Mouse (Mus musculus) left cerebral cortex, postnatal 36 days (tissue): Measurements from ENCODE around the gene Rhobtb3. TPM values are rescaled to one million over a fixed set of nuclear protein-coding genes. Genes with fewer than 3 reads are reported as not detected.

Experiments
- DNase-seq, 2 experiments: peaks; one replicate each; pipeline ENCODE4 v3.0.0; 2021 to 2022; ENCODE audit warnings: low spot score in 2 of 2, mixed read lengths in 1 of 2
- intact Hi-C: fragments of 180-260 bp; cut with DNase I; formaldehyde crosslinking; loops from one replicate; pipeline ENCODE4 v1.15.1; 2025
- total RNA-seq, 2 experiments: library from RNA; stranded (reverse); gene quantifications; 2 replicates each; pipeline ENCODE4 v1.2.3; 2021

The Rhobtb3 gene
- total RNA-seq, 2 experiments from 2014 or later, result 15.0 to 16.0 TPM

DNA sequence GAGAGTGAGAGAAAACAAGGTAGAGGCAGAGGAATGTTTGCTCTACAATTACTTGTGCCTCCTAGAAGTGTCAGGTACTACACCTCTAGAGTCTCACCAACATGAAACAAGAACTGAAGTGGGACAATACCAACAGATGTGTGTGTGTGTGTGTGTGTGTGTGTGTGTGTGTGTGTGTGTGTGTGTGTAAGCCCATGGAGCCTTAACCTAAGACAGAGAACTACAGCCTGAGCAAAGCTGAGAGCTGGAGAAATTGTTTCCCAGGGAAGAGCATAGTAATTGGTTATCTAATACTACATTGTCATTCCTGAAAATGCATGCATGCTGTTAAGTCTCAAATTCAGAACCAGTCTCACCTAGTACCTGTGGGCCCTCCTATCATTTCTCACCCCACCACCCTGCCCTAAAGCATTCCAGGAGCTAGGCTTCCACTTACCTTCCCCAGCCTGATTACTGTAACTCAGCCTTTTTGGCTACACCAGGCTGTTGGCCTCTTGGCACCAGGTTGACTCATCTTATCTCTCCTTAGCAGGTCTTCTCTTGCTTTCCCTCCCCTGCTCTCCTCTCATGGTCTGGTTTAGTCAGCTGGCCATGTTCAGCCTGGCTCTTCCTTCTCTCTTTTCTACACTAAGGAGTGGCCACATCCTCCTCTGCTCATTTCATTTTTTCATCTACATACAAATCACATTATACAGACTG lies 78.1 kb downstream of the Rhobtb3 start:
- no peak for DNase-seq
- intact Hi-C loops, result no loop called here

DNA sequence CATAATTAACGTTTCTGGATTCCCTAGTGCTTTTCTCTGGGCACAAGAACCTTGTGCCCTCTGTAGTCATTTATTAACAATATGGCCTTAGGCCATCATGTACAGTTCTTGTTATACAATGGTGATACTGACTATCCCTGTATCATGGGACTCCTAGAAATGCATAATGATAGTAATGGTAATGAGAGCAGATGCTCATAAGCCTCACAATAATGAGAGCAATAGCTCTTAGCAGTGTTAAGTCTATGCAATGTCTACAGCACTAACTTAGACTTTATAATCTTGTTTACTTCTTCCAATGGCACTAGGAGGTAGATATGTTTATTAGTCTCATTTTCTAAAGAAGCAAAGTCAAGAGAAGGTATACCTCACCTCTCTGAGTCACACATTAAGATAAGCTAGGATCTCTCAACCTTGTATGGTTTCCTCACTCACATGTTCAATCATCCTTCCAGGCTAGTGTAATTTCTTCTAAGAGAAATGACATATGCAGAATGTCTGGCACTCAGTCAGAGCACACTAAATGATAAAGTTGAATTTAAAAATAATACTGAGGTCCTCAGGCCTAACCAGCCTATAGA lies 84.4 kb downstream of the Rhobtb3 start:
- intact Hi-C loops, result no loop called here

DNA sequence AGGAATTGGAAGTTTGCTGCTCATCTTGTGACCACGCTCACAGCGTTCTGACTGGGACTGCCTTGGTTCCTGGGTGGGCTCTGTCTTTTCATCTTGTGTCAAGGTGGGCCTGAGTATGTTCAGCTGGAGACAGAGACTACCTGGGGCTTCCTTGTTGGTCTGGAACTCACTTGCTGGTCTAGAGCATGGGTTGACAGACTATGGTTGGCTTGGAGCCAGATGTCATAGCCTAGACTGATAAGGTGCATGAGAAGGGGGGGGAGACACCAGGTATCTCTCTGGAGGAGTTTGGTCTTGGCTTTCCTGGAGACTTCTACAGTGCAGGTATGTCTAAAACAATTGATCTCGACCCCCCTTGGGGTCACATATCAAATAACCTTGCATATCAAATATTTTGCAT lies 90.6 kb downstream of the Rhobtb3 start:
- DNase-seq, result no peak
- intact Hi-C loops, result no loop called here

More for the DNA sequence above, 84.4 kb downstream of the Rhobtb3 start:
- no peak for DNase-seq

DNA sequence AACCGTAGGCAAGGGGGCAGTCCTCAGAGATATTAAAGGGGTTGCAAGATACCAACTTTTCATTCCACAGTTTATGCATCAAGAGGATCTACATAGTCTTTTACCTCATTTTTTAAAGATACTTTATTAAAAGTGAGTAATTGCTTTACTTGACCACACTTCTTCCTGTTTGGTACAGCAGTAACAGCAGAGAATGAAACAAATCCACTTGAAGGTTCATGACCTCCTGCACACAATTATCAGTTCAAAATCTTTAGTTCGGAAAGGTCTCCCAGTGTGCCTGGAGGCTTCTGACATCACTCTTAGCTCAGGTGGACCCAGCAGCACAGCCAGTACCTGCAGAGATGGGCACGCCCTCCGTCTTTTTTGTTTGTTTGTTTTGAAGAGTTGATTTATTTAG lies 91.7 kb downstream of the Rhobtb3 start:
- DNase-seq, result no peak
- intact Hi-C loops, result no loop called here

DNA sequence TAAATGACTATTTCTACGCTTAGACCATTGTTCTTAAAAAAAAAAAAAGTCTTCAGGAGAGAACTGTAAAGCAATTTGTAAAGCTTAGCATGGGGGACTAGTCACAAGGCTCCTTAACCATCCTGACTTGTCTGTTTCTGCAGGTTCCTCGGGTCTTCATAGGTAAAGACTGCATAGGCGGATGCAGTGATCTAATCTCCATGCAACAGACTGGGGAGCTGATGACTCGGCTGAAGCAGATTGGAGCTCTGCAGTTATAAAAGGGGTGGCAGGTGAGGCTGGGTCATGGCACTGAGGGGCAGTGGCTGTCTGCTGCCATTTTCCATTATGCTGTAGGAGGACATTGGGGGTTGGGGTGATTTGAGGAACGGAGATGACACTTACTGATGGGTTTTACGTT lies 96.7 kb downstream of the Rhobtb3 start:
- intact Hi-C loops, result no loop called here

DNA sequence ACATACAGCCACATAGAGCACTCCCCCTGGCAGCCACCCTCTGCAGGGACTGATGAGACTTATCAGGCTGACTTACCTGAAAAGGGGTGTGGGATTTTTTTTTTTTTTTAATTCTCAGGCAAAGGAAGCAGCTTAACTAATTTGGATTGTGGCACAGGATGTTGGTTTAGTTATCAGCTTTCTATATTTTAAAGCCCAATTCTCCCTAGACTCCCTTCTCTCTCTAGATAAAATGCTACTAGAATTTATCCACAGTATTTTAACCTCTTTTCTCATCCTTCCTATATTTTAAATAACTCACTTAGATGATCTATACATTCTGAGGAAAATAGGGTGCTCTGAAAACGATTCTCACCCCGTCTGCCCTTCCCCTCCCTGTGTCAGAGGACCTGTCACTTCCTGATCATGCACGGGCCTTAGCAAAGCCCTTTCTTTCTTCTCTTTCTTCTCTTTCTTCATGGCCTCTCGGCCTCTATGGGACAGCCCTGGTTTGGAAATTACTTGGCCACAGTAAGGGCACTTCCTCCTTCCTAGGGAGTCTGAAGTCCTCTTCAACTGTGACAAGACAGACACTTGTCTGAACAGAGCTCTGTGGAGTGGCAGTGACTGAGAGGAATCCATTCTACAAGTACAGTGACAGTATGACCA lies 98.1 kb downstream of the Rhobtb3 start:
- intact Hi-C loops, result no loop called here
- no peak for DNase-seq

More for the DNA sequence above, 96.7 kb downstream of the Rhobtb3 start:
- no peak for DNase-seq

DNA sequence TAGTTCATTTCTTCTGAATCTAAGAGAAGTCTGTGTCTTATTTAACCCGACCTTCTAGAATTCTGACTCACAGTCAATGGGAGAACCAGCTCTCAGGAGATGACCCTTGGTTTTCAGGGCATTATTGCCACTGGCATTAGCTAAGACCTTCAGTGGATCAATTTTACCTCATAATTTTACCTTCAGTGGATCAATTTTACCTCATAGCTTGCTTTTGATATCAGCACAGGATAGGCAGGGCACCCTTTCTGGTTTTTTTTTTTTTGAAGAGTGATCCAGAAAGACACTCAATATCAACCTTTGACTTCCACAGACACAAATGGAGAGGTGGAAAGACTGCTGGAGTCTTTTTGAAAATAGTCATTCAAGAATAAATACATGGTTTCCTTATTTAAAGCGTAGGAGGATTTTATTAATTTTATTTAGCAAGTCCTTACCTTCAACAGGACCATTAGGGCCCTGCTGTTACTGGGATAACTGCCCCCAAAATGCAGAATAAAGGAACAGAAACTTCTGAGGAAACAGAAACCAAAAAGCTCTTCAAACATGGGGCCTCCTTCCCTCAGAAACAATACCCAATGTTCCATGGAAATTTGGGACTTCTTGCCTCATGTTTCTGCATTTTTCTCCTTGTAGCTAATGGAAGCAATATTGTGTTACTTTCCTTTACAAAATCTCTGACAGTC lies 98.7 kb downstream of the Rhobtb3 start:
- intact Hi-C loops, result loop anchor here (5.0 kb wide), 1 partner anchor 32 kb away; no protein-coding TSS in a partner anchor
- no peak for DNase-seq

DNA sequence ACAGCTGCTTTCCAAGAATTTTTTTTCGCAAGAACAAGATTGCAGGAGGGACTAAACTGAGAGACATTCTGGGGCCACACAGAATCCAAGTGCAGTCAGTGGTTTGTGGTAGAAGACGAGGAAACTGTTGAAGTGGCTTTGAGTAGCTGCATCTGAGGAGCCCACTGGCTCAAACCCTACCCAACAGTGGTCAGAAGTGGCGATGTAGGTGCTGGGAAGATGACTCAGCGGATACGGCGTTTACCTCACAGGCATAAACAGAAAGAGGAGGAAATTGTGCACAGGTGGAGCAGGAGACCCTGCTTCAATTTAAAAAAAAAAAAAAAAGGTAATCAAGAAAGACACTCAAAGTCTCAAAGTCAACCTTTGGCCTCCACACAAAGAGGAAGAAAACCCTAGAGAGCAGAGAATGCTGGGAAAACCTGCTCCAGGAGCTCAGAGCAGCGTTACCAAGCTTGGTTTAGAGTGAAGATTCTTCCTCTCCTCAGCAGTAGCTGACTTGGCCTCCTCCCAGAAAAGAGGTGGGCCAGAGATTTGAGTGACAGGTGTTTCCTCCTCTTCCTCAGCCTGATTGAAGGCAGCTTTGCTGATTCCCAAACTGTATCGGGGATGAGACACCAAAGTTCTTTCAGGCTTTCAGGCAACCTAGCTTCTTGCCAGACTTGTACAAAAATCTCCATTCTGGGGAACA lies 99.6 kb downstream of the Rhobtb3 start:
- intact Hi-C loops, result loop anchor here (5.0 kb wide), 1 partner anchor 33 kb away; no protein-coding TSS in a partner anchor
- no peak for DNase-seq

DNA sequence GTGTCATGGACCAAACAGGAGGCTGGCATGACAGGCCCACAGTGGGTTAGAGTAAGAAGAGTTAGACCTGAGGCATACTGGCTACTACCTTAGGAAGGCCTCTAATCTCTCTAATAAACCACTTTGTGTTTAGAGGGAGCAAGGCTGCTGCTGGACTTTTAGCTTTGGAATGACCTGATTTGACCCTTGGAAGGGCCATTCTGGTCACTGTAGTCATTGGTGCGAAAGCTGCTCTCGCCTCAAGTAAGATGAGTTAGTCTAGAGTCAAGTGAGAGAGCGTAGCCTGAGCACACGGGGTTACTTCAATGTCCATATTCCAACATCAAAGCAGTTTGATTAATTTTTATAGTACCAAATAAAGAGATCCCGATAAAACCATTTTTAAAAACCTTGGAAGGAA lies 100.4 kb downstream of the Rhobtb3 start:
- no peak for DNase-seq
- intact Hi-C loops, result loop anchor here (5.0 kb wide), 1 partner anchor 34 kb away; no protein-coding TSS in a partner anchor

DNA sequence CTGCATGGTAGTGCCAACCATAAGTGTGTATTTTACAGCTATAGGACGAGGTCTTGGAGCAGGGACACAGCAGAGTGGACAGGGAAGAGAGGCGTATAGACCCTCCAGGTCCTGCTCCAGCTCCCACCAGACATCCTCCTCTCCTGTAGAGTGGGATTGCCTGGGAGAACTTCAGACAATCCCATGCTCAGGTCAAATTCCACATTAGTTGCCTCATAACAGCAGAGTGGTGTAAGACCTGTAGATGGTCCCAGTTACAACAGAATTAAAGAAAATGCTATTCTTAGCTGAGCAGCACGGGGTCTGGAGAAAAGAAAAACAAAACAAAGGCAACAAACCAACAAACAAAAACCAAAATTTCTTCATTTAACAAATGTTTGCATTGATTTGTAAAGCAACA lies 101.8 kb downstream of the Rhobtb3 start:
- DNase-seq, result no peak
- intact Hi-C loops, result loop anchor here (5.0 kb wide), 1 partner anchor 35 kb away; no protein-coding TSS in a partner anchor

DNA sequence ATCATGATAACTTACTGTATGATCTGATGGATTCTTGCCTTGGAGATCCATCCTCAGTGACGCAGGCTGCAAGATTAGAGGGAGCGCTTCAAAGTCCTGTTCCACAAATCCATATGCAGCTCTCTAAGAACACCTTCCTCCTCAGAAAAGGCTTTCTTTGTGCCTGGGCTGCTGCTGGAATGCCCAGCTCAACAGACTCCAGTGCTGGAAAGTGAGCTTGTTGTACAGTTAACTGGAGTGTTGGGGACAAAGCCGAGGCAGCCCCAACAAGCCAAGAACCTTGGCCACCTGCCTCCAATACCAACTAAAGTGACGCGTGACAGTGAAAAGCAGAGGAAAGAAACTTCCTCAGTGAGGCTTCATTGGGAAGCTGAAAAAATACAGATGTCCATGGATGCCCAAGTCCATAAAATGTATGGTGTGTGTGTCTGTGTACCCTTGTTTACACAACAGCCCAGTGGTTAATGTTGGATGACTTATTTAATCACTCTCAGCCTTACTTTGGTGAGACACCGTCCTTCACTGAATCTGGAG lies 102.9 kb downstream of the Rhobtb3 start:
- DNase-seq, result peak; percentile 12 to 31
- intact Hi-C loops, result loop anchor here (1.0 to 5.0 kb wide), 2 partner anchors 36 to 177 kb away; partner anchors contain the start of gene Rfesd

DNA sequence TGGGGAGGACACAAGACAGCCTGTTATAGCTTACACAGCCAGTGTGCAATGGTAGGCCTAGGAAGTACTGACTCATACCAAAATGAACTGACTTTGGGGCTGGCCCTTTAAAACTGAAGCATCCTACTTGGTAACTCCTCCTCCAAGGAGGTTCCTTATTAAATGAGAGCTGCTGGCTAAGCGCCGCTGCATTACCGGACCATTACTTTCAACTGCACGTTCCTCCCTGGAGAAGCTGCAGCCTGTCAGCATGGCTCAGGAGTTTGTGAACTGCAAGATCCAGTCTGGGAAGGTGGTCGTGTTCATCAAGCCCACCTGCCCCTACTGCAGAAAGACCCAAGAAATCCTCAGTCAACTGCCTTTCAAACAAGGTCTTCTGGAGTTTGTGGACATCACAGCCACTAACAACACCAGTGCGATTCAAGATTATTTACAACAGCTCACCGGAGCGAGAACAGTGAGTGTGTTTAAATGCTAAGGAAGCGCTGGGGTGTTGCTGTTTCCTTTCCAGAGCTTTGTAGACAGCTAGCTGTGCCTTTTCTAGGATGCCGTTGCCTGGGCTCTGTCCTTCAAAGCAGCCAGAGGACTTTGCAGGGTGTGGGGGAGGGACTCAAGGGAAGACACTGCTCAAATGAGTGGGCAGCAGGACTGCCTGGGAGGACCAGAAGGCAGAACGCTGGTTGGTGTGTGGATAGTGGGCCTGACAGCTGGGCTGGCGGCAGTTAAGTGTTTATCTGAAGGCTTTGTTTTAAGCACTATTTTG lies 103.8 kb downstream of the Rhobtb3 start, which contains the start of gene Glrx:
Gene Glrx (plus strand): TSS at position 150 of the 763 bp plus-strand sequence.
- intact Hi-C loops, result loop anchor here (1.0 to 5.0 kb wide), 2 partner anchors 37 to 178 kb away; partner anchors contain the start of gene Rfesd

DNA sequence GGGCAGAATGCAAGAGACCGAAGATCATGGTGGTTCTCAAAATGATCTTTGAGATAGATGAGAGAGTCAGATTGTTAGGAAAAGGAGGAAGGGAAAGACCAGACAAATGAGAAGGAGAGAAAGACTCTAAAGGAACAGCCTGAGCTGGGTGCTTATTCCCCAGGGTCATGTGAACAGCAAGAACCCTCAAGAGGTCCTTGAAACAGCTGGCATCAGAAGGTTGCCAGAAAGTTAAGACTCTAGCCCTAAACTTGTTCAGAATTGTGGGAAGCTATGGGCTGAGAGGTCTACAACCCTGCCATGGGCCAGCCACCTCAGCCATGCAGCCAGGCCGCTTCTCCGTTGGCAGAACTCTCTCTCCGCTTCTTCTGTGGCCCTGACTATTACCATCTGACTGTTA lies 105.2 kb downstream of the Rhobtb3 start:
- DNase-seq, result no peak
- intact Hi-C loops, result no loop called here

More for the DNA sequence above, 103.8 kb downstream of the Rhobtb3 start, which contains the start of gene Glrx:
- DNase-seq, result peak; percentile 84

DNA sequence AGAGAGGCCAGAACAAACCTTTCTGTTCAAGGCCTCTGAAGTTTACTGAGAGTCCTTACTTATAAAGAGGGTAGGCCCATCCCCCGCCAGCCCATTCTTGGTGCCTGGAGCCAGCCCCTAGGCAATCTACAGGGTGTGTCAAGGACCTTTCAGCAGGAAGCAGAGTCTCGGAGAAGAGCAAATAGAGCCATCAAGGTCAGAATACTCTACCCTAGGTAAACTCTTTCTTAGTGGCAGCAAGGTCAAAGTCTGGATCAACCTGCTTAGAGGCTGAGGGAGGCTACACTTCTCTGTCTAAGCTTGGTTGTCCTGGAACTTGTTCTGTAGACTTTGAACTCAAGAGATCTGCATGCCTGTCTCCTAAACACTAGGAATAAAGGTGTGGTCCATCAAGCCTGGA lies 108.3 kb downstream of the Rhobtb3 start:
- intact Hi-C loops, result no loop called here
- no peak for DNase-seq

DNA sequence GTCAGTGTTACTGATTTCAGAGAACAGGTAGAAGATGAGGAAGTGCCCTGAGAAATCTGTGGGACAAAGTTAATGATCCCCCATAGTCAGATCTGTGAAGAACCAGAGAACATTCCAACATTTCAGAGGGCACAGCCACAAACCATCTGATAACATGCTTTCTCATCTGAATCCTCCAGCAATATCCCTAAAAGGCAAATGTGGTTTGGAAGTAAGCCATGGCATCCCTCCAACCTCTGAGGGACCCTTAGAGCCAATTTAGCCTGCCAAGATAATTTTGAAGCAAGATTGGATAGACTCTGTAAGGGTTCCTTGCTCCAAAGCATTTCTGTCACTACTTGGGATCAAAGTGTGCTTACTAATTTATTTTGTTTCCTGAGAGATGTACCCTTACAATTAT lies 110.2 kb downstream of the Rhobtb3 start:
- intact Hi-C loops, result no loop called here
- no peak for DNase-seq

DNA sequence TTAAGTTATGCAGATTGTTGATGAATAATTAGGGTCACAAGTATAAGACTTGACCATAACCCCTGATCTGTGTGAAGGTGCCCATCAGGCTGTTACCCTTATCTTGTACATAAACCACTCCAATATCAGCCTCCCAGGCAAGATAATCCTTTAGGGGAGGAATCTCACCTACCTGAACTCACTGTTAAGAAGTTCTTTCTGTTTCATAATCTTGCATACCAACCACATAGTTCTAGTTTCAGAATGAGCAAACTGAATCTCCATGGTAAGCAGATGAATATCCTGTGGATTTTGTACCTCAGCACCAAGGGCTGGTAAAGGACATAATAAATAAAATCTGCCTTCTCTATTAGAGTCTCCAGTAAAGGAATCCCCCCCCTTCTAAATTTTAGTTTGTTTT lies 111.0 kb downstream of the Rhobtb3 start:
- intact Hi-C loops, result no loop called here
- no peak for DNase-seq

DNA sequence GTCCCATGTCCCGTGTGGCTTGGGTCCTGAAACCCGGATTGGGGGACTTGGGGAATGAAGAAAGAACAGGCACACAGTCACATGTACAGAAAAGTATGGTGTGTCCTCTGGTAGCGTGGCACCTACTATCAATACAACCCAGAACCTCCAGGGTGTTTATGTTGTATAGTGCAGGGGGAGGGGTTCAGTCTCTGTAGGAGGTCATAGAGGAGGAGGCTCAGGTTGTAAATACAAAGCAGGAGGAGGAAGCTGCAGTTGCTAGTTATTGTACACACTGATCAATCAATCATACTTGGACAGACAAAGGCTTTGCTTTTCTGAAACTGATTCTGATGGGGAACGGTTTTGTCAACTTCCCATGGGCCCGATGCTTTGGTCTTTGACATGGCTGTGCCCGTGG lies 112.0 kb downstream of the Rhobtb3 start:
- no peak for DNase-seq

DNA sequence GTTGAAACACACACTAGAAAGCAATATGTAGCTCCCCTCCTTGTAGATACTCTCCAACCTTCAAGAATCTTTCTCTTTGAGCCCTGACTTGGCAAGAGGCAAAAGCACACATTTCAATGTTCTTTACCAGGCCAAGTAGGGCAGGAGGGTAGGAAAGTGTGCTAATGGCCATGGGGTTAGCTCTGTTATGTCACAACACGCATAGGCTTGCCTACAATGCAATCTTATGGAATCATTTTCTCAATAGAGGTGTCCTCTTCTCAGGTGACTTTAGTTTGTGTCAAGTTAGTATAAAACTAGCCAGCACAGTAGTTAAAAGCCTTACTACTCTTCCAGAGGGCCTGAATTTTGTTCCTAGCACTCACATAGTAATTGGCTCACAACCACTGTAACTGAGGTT lies 113.0 kb downstream of the Rhobtb3 start:
- no peak for DNase-seq
- intact Hi-C loops, result no loop called here

More for the DNA sequence above, 112.0 kb downstream of the Rhobtb3 start:
- intact Hi-C loops, result no loop called here
